Mouse (Mus musculus): ENCODE results near the gene Ccdc125. TPM values are rescaled to one million over a fixed set of nuclear protein-coding genes. Genes with fewer than 3 reads are reported as not detected.

Ccdc125 gene
- polyA plus RNA-seq, 1 experiment from 2014 or later = 1.5 TPM

Other genes with a start within 250 kb of the Ccdc125 start
- 0.05 and 0.07 TPM in 2 replicates for gene Naip1, start 216.8 kb upstream of the Ccdc125 start, polyA plus RNA-seq (2014; fragmentation: Nextera tagmentation; extraction: Ambion mirVana)
- 77.3 and 81.3 TPM in 2 replicates for gene Gtf2h2, start 177.1 kb upstream of the Ccdc125 start, polyA plus RNA-seq (2014; fragmentation: Nextera tagmentation; extraction: Ambion mirVana)
- gene Ocln, start 117.0 kb upstream of the Ccdc125 start, polyA plus RNA-seq (2014; fragmentation: Nextera tagmentation; extraction: Ambion mirVana) = 11.0 and 13.1 TPM in 2 replicates
- 3.0 and 3.8 TPM in 2 replicates for gene Marveld2, start 52.7 kb upstream of the Ccdc125 start, polyA plus RNA-seq (2014; fragmentation: Nextera tagmentation; extraction: Ambion mirVana)
- gene Ak6, start 18.7 kb upstream of the Ccdc125 start, polyA plus RNA-seq (2014; fragmentation: Nextera tagmentation; extraction: Ambion mirVana) = 314 and 328 TPM in 2 replicates
- gene Rad17, start 18.7 kb upstream of the Ccdc125 start, polyA plus RNA-seq (2014; fragmentation: Nextera tagmentation; extraction: Ambion mirVana) = 16.0 and 19.4 TPM in 2 replicates
- 27.4 and 41.7 TPM in 2 replicates for gene Taf9, start 18.1 kb upstream of the Ccdc125 start, polyA plus RNA-seq (2014; fragmentation: Nextera tagmentation; extraction: Ambion mirVana)
- 37.6 and 42.3 TPM in 2 replicates for gene Cdk7, start 61.2 kb downstream of the Ccdc125 start, polyA plus RNA-seq (2014; fragmentation: Nextera tagmentation; extraction: Ambion mirVana)
- gene Mrps36, start 74.9 kb downstream of the Ccdc125 start, polyA plus RNA-seq (2014; fragmentation: Nextera tagmentation; extraction: Ambion mirVana) = 154 and 169 TPM in 2 replicates
- 6.7 and 6.9 TPM in 2 replicates for gene Cenph, start 106.2 kb downstream of the Ccdc125 start, polyA plus RNA-seq (2014; fragmentation: Nextera tagmentation; extraction: Ambion mirVana)
- 40.7 and 51.4 TPM in 2 replicates for gene Ccnb1, start 116.9 kb downstream of the Ccdc125 start, polyA plus RNA-seq (2014; fragmentation: Nextera tagmentation; extraction: Ambion mirVana)
- gene Slc30a5, start 163.7 kb downstream of the Ccdc125 start, polyA plus RNA-seq (2014; fragmentation: Nextera tagmentation; extraction: Ambion mirVana) = 41.8 and 44.5 TPM in 2 replicates

Data from hindbrain, embryonic 14.5 days (tissue).